Mouse (Mus musculus) E14TG2a.4 (cell line): ENCODE measurements around the gene Trank1.

Experiments
- H3K27me3 ChIP-seq: 2 replicates; pipeline ENCODE4 v1.6.1; 2014; ENCODE audit warnings: low read length, control low read depth; ENCODE audit not compliant: insufficient read depth
- H3K36me3 ChIP-seq: 2 replicates; pipeline ENCODE4 v1.6.1; 2014; ENCODE audit warnings: low read length, control low read depth; ENCODE audit not compliant: insufficient read depth
- H3K4me1 ChIP-seq: replicated peaks from 2 replicates; pipeline ENCODE4 v1.6.1; 2014; ENCODE audit warnings: low read depth, low read length, control low read depth
- H3K4me3 ChIP-seq: replicated peaks from 2 replicates; pipeline ENCODE4 v1.5.1; 2014; ENCODE audit warnings: mild to moderate bottlenecking, low read length
- H3K9me3 ChIP-seq: 2 replicates; pipeline ENCODE4 v1.6.1; 2014; ENCODE audit warnings: low read length, control low read depth
- CTCF ChIP-seq: conservative IDR thresholded peaks from 2 replicates; pipeline ENCODE4 v1.5.1; 2014; ENCODE audit warnings: low read length
- NANOG ChIP-seq: IDR thresholded peaks from 2 replicates; pipeline ENCODE4 v1.6.1; 2014; ENCODE audit warnings: borderline replicate concordance, low read length, mixed read lengths
- POU5F1 ChIP-seq: IDR thresholded peaks from 2 replicates; pipeline ENCODE4 v1.6.1; 2014; ENCODE audit warnings: low read length, borderline replicate concordance

Trank1 gene

GRCm38 (mm10) chr9:111435429-111435828 is 123.9 kb downstream of the Trank1 start:
- peaks cover 33% of the 10 kb centered on the region for H3K27me3 ChIP-seq
- H3K36me3 ChIP-seq, result no peaks in the 10 kb centered on the region
- H3K9me3 ChIP-seq, result no peaks in the 10 kb centered on the region
- H3K4me1 ChIP-seq, result peaks cover 3% of the 10 kb centered on the region
- TF ChIP-seq POU5F1 (no peak), NANOG (no peak), CTCF (no peak)
- H3K4me3 ChIP-seq, result no peak overlapping the region

- H3K4me1 ChIP-seq, result peaks cover 3% of the 10 kb centered on the region
- peaks cover 49% of the 10 kb centered on the region for H3K27me3 ChIP-seq
- no peaks in the 10 kb centered on the region for H3K36me3 ChIP-seq
- TF ChIP-seq NANOG (no peak), CTCF (no peak), POU5F1 (no peak)
- no peaks in the 10 kb centered on the region for H3K9me3 ChIP-seq
- peak within 1 kb of the TSS; percentile 72 for H3K4me3 ChIP-seq
Observed at GRCm38 (mm10) chr9:111438904-111439835, 127.6 kb downstream of the Trank1 start, which contains the start of gene Dclk3. Dclk3 (plus strand) TSS chr9:111439081.

- Histone ChIP-seq H3K36me3 (no peaks in the 10 kb centered on the region), H3K9me3 (no peaks in the 10 kb centered on the region), H3K4me3 (peak overlapping the region; percentile 72; the same call in 1 of the 2 replicates), H3K4me1 (peaks cover 3% of the 10 kb centered on the region), H3K27me3 (peaks cover 46% of the 10 kb centered on the region)
- TF ChIP-seq CTCF (no peak), NANOG (no peak), POU5F1 (no peak)
Observed at GRCm38 (mm10) chr9:111439836-111440201, 128.3 kb downstream of the Trank1 start.

- TF ChIP-seq POU5F1 (no peak), NANOG (no peak), CTCF (no peak)
- H3K27me3 ChIP-seq, result peaks cover 46% of the 10 kb centered on the region
- H3K36me3 ChIP-seq, result no peaks in the 10 kb centered on the region
- no peak overlapping the region for H3K4me3 ChIP-seq
- H3K9me3 ChIP-seq, result no peaks in the 10 kb centered on the region
- peaks cover 3% of the 10 kb centered on the region for H3K4me1 ChIP-seq
Observed at GRCm38 (mm10) chr9:111440446-111440845, 128.9 kb downstream of the Trank1 start.

- H3K36me3 ChIP-seq, result no peaks in the 10 kb centered on the region
- H3K9me3 ChIP-seq, result no peaks in the 10 kb centered on the region
Observed at GRCm38 (mm10) chr9:111441151-111441550, 129.6 kb downstream of the Trank1 start.

More at GRCm38 (mm10) chr9:111441151-111441550, 129.6 kb downstream of the Trank1 start:
- Histone ChIP-seq H3K4me3 (no peak overlapping the region), H3K4me1 (peaks cover 3% of the 10 kb centered on the region), H3K27me3 (peaks cover 46% of the 10 kb centered on the region)
- no peak for TF ChIP-seq NANOG
- TF ChIP-seq CTCF, result no peak
- TF ChIP-seq POU5F1, result no peak
